Mouse (Mus musculus) forebrain, postnatal 0 days (tissue): ENCODE results near the gene Mettl5. TPM values are rescaled to one million over a fixed set of nuclear protein-coding genes. Genes with fewer than 3 reads are reported as not detected.

Experiments
- ATAC-seq: fragments of 200-750 bp; cut with Nextera tagmentation; 2 replicates; pipeline ENCODE4 v1.8.0; 2017; ENCODE audit warnings: mild to moderate bottlenecking, moderate library complexity
- DNase-seq: peaks from one replicate; pipeline ENCODE4 v3.0.0-alpha.2; 2015
- H3K27ac ChIP-seq: fragments of 300-500 bp; sonication (generic); 2 replicates; pipeline ENCODE4 v1.5.1; 2014; ENCODE audit warnings: low read depth, mild to moderate bottlenecking, antibody characterized with exemption, low read length, moderate library complexity, mixed read lengths
- H3K27me3 ChIP-seq: fragments of 300-500 bp; sonication (generic); 2 replicates; pipeline ENCODE4 v1.6.1; 2014; ENCODE audit warnings: mild to moderate bottlenecking, low read length, mixed read lengths; ENCODE audit not compliant: insufficient read depth
- H3K36me3 ChIP-seq: fragments of 300-500 bp; sonication (generic); 2 replicates; pipeline ENCODE4 v1.6.1; 2014; ENCODE audit warnings: mild to moderate bottlenecking, moderate library complexity; ENCODE audit not compliant: insufficient read depth
- H3K4me1 ChIP-seq: fragments of 300-500 bp; sonication (generic); 2 replicates; pipeline ENCODE4 v1.6.1; 2014; ENCODE audit warnings: antibody characterized with exemption; ENCODE audit not compliant: insufficient read depth
- H3K4me2 ChIP-seq: fragments of 300-500 bp; sonication (generic); 2 replicates; pipeline ENCODE4 v1.6.1; 2014; ENCODE audit warnings: low read depth, mild to moderate bottlenecking, moderate library complexity
- H3K4me3 ChIP-seq: fragments of 300-500 bp; sonication (generic); 2 replicates; pipeline ENCODE4 v1.5.1; 2014; ENCODE audit warnings: low read depth, low read length, mixed read lengths
- H3K9ac ChIP-seq: fragments of 300-500 bp; sonication (generic); 2 replicates; pipeline ENCODE4 v1.6.1; 2014; ENCODE audit warnings: mild to moderate bottlenecking
- H3K9me3 ChIP-seq: fragments of 300-500 bp; sonication (generic); 2 replicates; pipeline ENCODE4 v1.6.1; 2016; ENCODE audit warnings: low read length
- CTCF ChIP-seq: sonication (generic); IDR thresholded peaks from 2 replicates; pipeline ENCODE4 v1.5.1; 2016; ENCODE audit warnings: antibody characterized with exemption, control low read depth, low read depth
- WGBS: fragments of 180-500 bp; shearing (Covaris S2); extraction: QIAGEN DNeasy Blood & Tissue Kit; methylation state at CpG from one replicate; pipeline ENCODE4 v1.1.7; 2014; 5-methylcytosine and 5-hydroxymethylcytosine counted together
- polyA plus RNA-seq: library from polyadenylated mRNA; unstranded; fragments of >200 nt; fragmentation: Nextera tagmentation; extraction: Ambion mirVana; gene quantifications from 2 replicates; pipeline ENCODE4 v1.2.1, GENCODE M21; 2015
- total RNA-seq: library from RNA; depleted of rRNA; stranded (reverse); fragments of >200 nt; gene quantifications from 2 replicates; pipeline ENCODE4 v1.2.3, GENCODE M21; 2014

The Mettl5 gene
- total and polyA plus RNA-seq, 2 experiments from 2014 or later: 12.5 to 32.3 TPM

DNA sequence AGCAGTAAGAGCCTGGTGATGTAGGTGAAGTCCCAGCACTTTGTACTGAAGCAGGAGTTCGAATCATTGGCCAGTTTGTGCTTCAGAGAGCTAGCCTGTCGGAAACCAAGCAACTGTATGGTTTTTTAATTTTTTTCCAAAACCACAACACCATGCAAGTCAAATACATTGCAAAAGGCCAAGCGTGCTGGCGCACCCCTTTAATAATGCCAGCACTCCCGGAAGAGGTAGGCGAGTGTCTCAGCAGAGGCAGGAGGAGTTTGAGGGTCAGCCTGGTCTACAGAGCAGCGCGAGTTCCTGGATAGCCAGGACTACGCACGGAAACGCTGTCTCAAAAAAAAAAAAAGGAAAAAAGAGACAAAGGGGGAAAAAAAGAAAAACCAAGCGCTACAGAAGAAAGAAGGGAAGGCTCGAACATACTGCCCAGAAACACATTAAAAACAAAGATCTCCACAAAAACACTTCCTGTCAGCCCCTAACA is 24.4 kb downstream of the Mettl5 start:
- DNase-seq (no peak), ATAC-seq (peak; percentile 42)
- H3K9me3 ChIP-seq: no peaks in the 10 kb centered on the region
- no peaks in the 10 kb centered on the region for H3K36me3 ChIP-seq
- H3K27ac ChIP-seq: peak overlapping the region; percentile 91
- H3K4me3 ChIP-seq: peak overlapping the region; percentile 100
- WGBS: 9% methylated on average over 13 of the region's 13 CpGs
- H3K4me1 ChIP-seq: 0 out of 2 replicates have a peak, but pooled peaks cover 7% of the 10 kb centered on the region
- TF ChIP-seq CTCF: no peak
- H3K27me3 ChIP-seq: no peaks in the 10 kb centered on the region
- peak overlapping the region; percentile 60 for H3K4me2 ChIP-seq
- H3K9ac ChIP-seq: peak overlapping the region; percentile 96

DNA sequence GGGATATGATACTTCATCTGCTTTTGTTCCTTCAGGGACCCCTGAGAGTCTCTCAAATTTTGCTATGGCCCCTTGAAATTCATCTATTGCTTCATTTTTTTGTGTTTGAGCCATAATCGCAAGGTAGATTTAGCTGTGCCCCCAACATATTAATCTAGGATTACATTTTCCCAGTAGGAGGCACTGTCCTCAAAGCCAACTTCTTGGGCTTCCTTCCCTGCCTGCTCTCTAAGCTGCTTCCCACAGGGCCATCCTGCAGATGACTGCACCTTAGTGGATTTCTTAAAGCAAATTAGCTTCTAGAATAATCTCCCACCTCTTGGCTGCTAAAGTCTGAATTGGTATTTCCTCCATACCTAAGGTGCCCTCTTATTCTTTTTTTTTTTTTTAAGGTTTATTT is 27.5 kb downstream of the Mettl5 start:
- Histone ChIP-seq H3K4me2 (no peak overlapping the region), H3K4me1 (0 out of 2 replicates have a peak, but pooled peaks cover 7% of the 10 kb centered on the region), H3K9ac (no peak overlapping the region), H3K27me3 (no peaks in the 10 kb centered on the region), H3K27ac (no peak overlapping the region), H3K36me3 (no peaks in the 10 kb centered on the region), H3K9me3 (no peaks in the 10 kb centered on the region), H3K4me3 (no peak overlapping the region)
- peak; percentile 31; the same call in 1 of the 2 replicates for TF ChIP-seq CTCF
- DNase-seq (no peak), ATAC-seq (no peak)
- 72% methylated on average over 1 of the region's 1 CpGs for WGBS

DNA sequence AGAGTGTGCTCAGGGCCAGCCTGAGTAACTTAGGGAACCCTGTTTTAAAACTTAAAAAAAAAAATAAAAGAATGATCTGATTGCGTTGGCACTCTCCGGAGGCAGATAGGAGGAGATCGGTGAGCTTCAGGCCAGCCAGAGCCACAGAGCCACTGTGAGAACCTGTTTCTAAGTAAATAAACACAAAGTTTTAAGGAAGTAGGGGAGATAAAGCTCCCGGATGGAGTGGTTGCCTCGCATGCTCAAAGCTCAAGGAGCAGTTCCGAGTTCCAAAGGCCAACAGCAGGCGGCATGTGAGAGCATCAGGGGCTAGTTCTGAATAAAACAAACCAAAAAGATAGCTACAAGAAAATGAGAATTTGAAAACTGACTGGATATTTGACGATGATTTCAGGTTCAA is 29.0 kb downstream of the Mettl5 start:
- Histone ChIP-seq H3K27me3 (no peaks in the 10 kb centered on the region), H3K36me3 (no peaks in the 10 kb centered on the region), H3K9ac (no peak overlapping the region), H3K4me3 (no peak overlapping the region), H3K27ac (no peak overlapping the region), H3K4me1 (no peaks in the 10 kb centered on the region), H3K4me2 (no peak overlapping the region), H3K9me3 (no peaks in the 10 kb centered on the region)
- ATAC-seq (no peak), DNase-seq (no peak)
- no peak for TF ChIP-seq CTCF
- WGBS: 71% methylated on average over 8 of the region's 8 CpGs

DNA sequence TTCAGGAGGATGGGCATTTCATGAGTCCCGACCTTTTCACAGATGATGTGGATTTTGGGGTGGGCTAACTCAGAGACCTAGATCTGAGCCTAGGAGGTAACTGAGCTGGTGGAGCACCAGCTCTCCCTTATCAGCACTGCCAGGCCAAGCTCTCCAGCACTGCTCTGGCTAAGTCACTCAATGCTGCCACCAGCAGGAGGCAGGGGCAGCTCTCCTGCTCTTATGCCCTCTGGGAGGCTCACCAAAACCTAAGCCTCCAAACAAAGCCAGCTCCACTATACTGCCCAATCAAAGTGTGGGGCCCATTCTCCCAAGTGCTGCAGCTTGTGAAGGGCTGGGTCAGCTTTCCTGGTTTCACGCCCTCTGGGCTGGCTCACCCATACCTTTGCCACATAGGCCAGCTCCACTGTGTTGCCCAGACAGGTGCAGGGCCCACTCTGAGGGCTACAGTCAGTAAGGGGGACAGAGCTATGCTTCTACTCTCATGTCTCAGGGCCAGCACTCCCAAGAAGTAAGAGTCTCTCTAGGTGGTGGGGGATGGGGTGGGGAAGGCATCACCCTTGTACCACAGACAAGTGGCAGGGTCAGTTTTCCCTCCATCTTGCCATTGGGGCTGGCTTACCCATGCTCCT is 33.9 kb downstream of the Mettl5 start:
- no peaks in the 10 kb centered on the region for H3K9me3 ChIP-seq
- H3K4me3 ChIP-seq: no peak overlapping the region
- DNase-seq: no peak
- no peaks in the 10 kb centered on the region for H3K4me1 ChIP-seq
- WGBS: 51% methylated on average over 2 of the region's 2 CpGs
- no peak for ATAC-seq
- H3K27ac ChIP-seq: no peak overlapping the region
- no peak overlapping the region for H3K4me2 ChIP-seq
- H3K27me3 ChIP-seq: no peaks in the 10 kb centered on the region
- H3K36me3 ChIP-seq: no peaks in the 10 kb centered on the region
- no peak overlapping the region for H3K9ac ChIP-seq
- no peak for TF ChIP-seq CTCF

DNA sequence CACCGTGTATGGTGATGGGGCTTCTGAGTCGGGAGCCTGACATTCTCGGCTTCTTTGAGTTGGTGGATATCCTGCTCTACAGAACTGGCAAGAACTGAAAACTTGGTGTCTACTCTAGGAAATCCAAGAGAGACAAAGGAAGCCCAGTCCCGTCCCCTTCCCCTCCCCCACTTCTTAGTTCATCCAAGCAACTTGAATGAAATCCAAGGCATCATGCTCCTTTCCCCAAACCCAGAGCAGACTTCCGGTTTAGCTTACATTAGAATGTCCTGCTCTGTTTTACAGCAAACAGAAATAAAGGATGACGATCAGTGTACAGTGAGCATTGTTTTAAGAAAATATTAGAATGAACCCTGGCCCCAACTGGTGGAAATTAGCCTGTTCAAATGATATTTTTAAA is 36.2 kb downstream of the Mettl5 start:
- no peaks in the 10 kb centered on the region for H3K9me3 ChIP-seq
- H3K36me3 ChIP-seq: no peaks in the 10 kb centered on the region
- TF ChIP-seq CTCF: no peak
- 60% methylated on average over 6 of the region's 6 CpGs for WGBS
- H3K9ac ChIP-seq: no peak overlapping the region
- no peak for DNase-seq
- H3K4me3 ChIP-seq: no peak overlapping the region
- ATAC-seq: no peak
- no peak overlapping the region for H3K4me2 ChIP-seq
- H3K27ac ChIP-seq: no peak overlapping the region
- H3K4me1 ChIP-seq: no peaks in the 10 kb centered on the region
- no peaks in the 10 kb centered on the region for H3K27me3 ChIP-seq

DNA sequence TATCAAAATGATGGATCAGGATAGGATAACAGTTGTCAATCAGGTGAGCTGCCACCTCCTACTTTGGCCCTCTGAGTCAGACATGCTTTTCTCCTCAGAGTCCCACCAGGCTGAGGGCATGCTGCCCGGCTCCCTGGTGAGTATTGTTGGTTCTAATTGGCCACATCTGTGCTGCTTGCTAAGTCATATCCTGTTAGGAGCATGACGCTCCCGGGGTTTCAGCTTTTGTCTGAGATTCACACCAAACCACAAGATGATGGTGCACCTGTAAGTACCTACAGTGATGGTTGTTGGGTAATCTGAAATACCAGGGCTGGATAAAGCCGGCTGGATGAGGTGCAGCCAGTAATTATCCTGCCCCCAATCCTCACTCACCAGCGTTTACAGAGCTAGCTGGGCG is 45.2 kb downstream of the Mettl5 start:
- no peak overlapping the region for H3K9ac ChIP-seq
- TF ChIP-seq CTCF: no peak
- H3K4me1 ChIP-seq: no peaks in the 10 kb centered on the region
- 13% methylated on average over 6 of the region's 6 CpGs for WGBS
- no peaks in the 10 kb centered on the region for H3K9me3 ChIP-seq
- peak; percentile 73 for ATAC-seq
- H3K27ac ChIP-seq: no peak overlapping the region
- H3K27me3 ChIP-seq: no peaks in the 10 kb centered on the region
- no peak overlapping the region for H3K4me3 ChIP-seq
- 0 out of 2 replicates have a peak, but pooled peaks cover 4% of the 10 kb centered on the region for H3K36me3 ChIP-seq
- peak; percentile 17 for DNase-seq
- H3K4me2 ChIP-seq: no peak overlapping the region

DNA sequence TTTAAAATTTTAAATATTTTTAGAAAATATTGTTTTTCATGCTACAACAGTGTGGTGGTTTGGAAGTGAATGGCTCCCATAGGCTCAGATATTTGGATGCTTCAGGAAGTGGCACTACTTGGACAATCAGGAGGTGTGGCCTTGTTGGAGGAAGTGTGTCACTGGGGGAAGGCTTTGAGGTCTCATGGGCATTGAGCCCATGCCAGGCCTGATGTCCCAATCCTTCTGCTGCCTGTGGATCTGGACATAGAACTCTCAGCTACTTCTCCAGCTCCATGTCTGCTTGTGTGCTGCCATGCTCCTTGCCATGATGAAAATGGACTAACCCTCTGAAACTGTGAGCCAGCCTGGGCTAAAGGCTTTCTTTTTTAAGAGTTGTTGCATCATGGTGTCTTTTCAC is 46.7 kb downstream of the Mettl5 start:
- no peak for DNase-seq
- H3K27me3 ChIP-seq: no peaks in the 10 kb centered on the region
- no peaks in the 10 kb centered on the region for H3K9me3 ChIP-seq
- H3K4me2 ChIP-seq: no peak overlapping the region
- no peak overlapping the region for H3K9ac ChIP-seq
- H3K4me1 ChIP-seq: no peaks in the 10 kb centered on the region
- no peak for ATAC-seq
- H3K4me3 ChIP-seq: no peak overlapping the region
- TF ChIP-seq CTCF: no peak
- H3K36me3 ChIP-seq: peaks cover 14% of the 10 kb centered on the region
- no peak overlapping the region for H3K27ac ChIP-seq
